Mouse (Mus musculus) retina, postnatal 1 day (tissue): ENCODE measurements around the gene Zfp189.
"Not testable (repeated sequence)": the region's sequence is repeated elsewhere in the genome, so short reads cannot be mapped to it uniquely, and the experiment has no call there.

ENCODE experiments used
- DNase-seq: peaks from one replicate; pipeline ENCODE4 v3.0.0-alpha.2; 2012

The Zfp189 gene

GRCm38 (mm10) chr4:49520572-49521340 is at the start of gene Zfp189, which contains the start of gene Mrpl50:
Zfp189 (plus strand) TSS chr4:49521176.
Mrpl50 (minus strand) TSS chr4:49521093.
- peak; percentile 98 for DNase-seq

GRCm38 (mm10) chr4:49473435-49474100 is 47.4 kb upstream of the Zfp189 start, which contains the start of gene Acnat1:
Acnat1 (minus strand) TSS chr4:49473912.
- DNase-seq: no peak

GRCm38 (mm10) chr4:49474583-49474982 is 46.4 kb upstream of the Zfp189 start:
- DNase-seq: no peak

- peak; percentile 37 for DNase-seq
Measured at GRCm38 (mm10) chr4:49478118-49478877, 42.7 kb upstream of the Zfp189 start.

GRCm38 (mm10) chr4:49479035-49479434 is 41.9 kb upstream of the Zfp189 start:
- DNase-seq: not testable (repeated sequence)

- no peak for DNase-seq
Measured at GRCm38 (mm10) chr4:49480104-49480760, 40.7 kb upstream of the Zfp189 start.

- no peak for DNase-seq
Measured at GRCm38 (mm10) chr4:49480896-49481295, 40.1 kb upstream of the Zfp189 start.

- DNase-seq: no peak
Measured at GRCm38 (mm10) chr4:49485442-49485841, 35.5 kb upstream of the Zfp189 start.

- not testable (repeated sequence) for DNase-seq
Measured at GRCm38 (mm10) chr4:49485934-49486650, 34.9 kb upstream of the Zfp189 start.

GRCm38 (mm10) chr4:49503563-49503962 is 17.4 kb upstream of the Zfp189 start:
- DNase-seq: no peak

- DNase-seq: no peak
Measured at GRCm38 (mm10) chr4:49506386-49506785, 14.6 kb upstream of the Zfp189 start, which contains the start of gene Baat. Baat (minus strand) TSS chr4:49506557.

- DNase-seq: no peak
Measured at GRCm38 (mm10) chr4:49509183-49509582, 11.8 kb upstream of the Zfp189 start.

- not testable (repeated sequence) for DNase-seq
Measured at GRCm38 (mm10) chr4:49510236-49510835, 10.6 kb upstream of the Zfp189 start.

- DNase-seq: no peak
Measured at GRCm38 (mm10) chr4:49512636-49513035, 8.3 kb upstream of the Zfp189 start.

- no peak for DNase-seq
Measured at GRCm38 (mm10) chr4:49514441-49514840, 6.5 kb upstream of the Zfp189 start.

- DNase-seq: peak; percentile 35
Measured at GRCm38 (mm10) chr4:49519476-49519875, 1.5 kb upstream of the Zfp189 start.

GRCm38 (mm10) chr4:49521346-49521745 is 370 bp downstream of the Zfp189 start:
- no peak for DNase-seq

GRCm38 (mm10) chr4:49522576-49522975 is 1.6 kb downstream of the Zfp189 start:
- DNase-seq: no peak

- DNase-seq: no peak
Measured at GRCm38 (mm10) chr4:49535036-49535435, 14.1 kb downstream of the Zfp189 start.

GRCm38 (mm10) chr4:49535675-49536294 is 14.8 kb downstream of the Zfp189 start:
- DNase-seq: no peak

GRCm38 (mm10) chr4:49536671-49537070 is 15.7 kb downstream of the Zfp189 start:
- no peak for DNase-seq
